In the genomic region with DNA sequence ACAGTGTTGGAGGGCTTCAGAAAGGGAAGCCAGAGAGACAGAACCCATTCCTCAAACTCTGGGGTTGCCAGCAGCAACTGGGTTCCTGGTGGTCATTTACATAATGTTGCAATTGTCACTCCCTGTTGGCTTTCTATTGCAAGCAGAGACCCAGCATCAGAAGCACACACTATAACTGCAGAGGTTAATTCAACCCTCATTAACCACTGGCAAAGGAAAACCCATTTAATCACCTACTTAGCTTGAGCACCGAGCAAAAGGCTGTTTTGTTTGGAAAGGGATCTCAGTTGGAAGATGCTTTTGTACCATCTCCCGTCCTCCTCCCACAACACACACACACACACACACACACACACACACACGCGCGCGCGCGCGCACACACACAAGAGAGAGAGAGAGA, we compare ENCODE assay signal across 29 mouse cellular contexts.
DNase-seq lines count a peak whose midpoint lies in the region; ATAC-seq and TF ChIP-seq lines count a peak whose summit lies in the region.
"Had no signal": no experiment of that assay in that cellular context is flagged by ENCODE, and none has a peak within 500 bp of the region (broad histone marks: within the 10 kb centered on the region; RNA-seq: fewer than 3 reads in every experiment).

No protein-coding gene starts in this region.

- no peak for ATAC-seq in forebrain, embryonic 14.5 days
- no peak for ATAC-seq in forebrain, embryonic 12.5 days (ENCODE audit: low FRiP score)
- 0 out of 2 replicates have a peak, but pooled peaks have one; percentile 46 for ATAC-seq in hindbrain, embryonic 13.5 days (ENCODE audit: low FRiP score)
- ATAC-seq in hindbrain, postnatal 0 days: no peak
- peak; percentile 58; the same call in 1 of the 2 replicates for ATAC-seq in hindbrain, embryonic 16.5 days
- ATAC-seq in hindbrain, embryonic 11.5 days (ENCODE audit: low FRiP score): no peak
- ATAC-seq: inflammation-experienced regulatory T-cells, adult 6 months; intestine, embryonic 16.5 days; Patski had no signal

- no peak for TF ChIP-seq CTCF in hindbrain, postnatal 0 days (IDR thresholded peaks at IDR 0.05; ENCODE audit: low read depth)
- no peak for TF ChIP-seq CTCF in brain, embryonic 14.5 days (IDR thresholded peaks at IDR 0.05; ENCODE audit: borderline replicate concordance, extremely low read depth, insufficient read depth, insufficient read length)

- H3K4me1 ChIP-seq in forebrain, embryonic 14.5 days (ENCODE audit: control insufficient read depth, insufficient read depth, low read length): no peaks in the 10 kb centered on the region; the same call in 1 of the 2 replicates
- no peaks in the 10 kb centered on the region for H3K4me1 ChIP-seq in forebrain, embryonic 12.5 days
- H3K4me1 ChIP-seq in hindbrain, embryonic 13.5 days (replicated peaks): 0 out of 2 replicates have a peak, but pooled peaks cover 7% of the 10 kb centered on the region
- no peaks in the 10 kb centered on the region for H3K4me1 ChIP-seq in hindbrain, postnatal 0 days (ENCODE audit: insufficient read depth, low read length)
- no peaks in the 10 kb centered on the region; the same call in 1 of the 2 replicates for H3K4me1 ChIP-seq in hindbrain, embryonic 16.5 days (ENCODE audit: control insufficient read depth, insufficient read depth, low read depth, low read length)
- no peaks in the 10 kb centered on the region for H3K4me1 ChIP-seq in hindbrain, embryonic 11.5 days (replicated peaks; ENCODE audit: control insufficient read depth, insufficient read depth, low read length)
- H3K4me1 ChIP-seq: embryonic facial prominence, embryonic 10.5 days; embryonic facial prominence, embryonic 13.5 days had no signal

- TF ChIP-seq POLR2A in brain, embryonic 14.5 days (IDR thresholded peaks at IDR 0.05; ENCODE audit: borderline replicate concordance, extremely low read depth, insufficient read depth, insufficient read length, poor library complexity, severe bottlenecking): no peak

- no peaks in the 10 kb centered on the region for H3K27me3 ChIP-seq in forebrain, embryonic 14.5 days (replicated peaks; ENCODE audit: control insufficient read depth, insufficient read depth, low read length)
- peaks cover 3% of the 10 kb centered on the region; the same call in 1 of the 2 replicates for H3K27me3 ChIP-seq in forebrain, embryonic 12.5 days
- H3K27me3 ChIP-seq in hindbrain, embryonic 13.5 days: no peaks in the 10 kb centered on the region
- H3K27me3 ChIP-seq in hindbrain, postnatal 0 days (ENCODE audit: insufficient read depth, low read length): no peaks in the 10 kb centered on the region
- H3K27me3 ChIP-seq in hindbrain, embryonic 16.5 days (replicated peaks; ENCODE audit: control insufficient read depth, insufficient read depth, low read length): no peaks in the 10 kb centered on the region
- H3K27me3 ChIP-seq in hindbrain, embryonic 11.5 days (ENCODE audit: control insufficient read depth, insufficient read depth, low read length): no peaks in the 10 kb centered on the region
- H3K27me3 ChIP-seq: CH12.LX; embryonic facial prominence, embryonic 13.5 days; Patski had no signal

- 56% methylated on average over 9 of the region's 9 CpGs for WGBS in forebrain, embryonic 14.5 days
- WGBS in forebrain, embryonic 12.5 days: 81% methylated on average over 9 of the region's 9 CpGs
- 85% methylated on average over 9 of the region's 9 CpGs for WGBS in hindbrain, embryonic 13.5 days
- WGBS in hindbrain, postnatal 0 days: 82% methylated on average over 9 of the region's 9 CpGs
- 77% methylated on average over 9 of the region's 9 CpGs for WGBS in hindbrain, embryonic 16.5 days
- 82% methylated on average over 6 of the region's 9 CpGs for WGBS in hindbrain, embryonic 11.5 days

- no peak overlapping the region for H3K27ac ChIP-seq in forebrain, embryonic 14.5 days (ENCODE audit: low read depth, low read length)
- H3K27ac ChIP-seq in forebrain, embryonic 12.5 days: no peak overlapping the region
- 0 out of 2 replicates have a peak overlapping the region, but pooled peaks have one; percentile 1 for H3K27ac ChIP-seq in hindbrain, embryonic 13.5 days
- H3K27ac ChIP-seq in hindbrain, postnatal 0 days: no peak overlapping the region
- no peak overlapping the region for H3K27ac ChIP-seq in hindbrain, embryonic 16.5 days (ENCODE audit: low read depth, low read length)
- no peak overlapping the region for H3K27ac ChIP-seq in hindbrain, embryonic 11.5 days (ENCODE audit: low read depth, low read length)
- H3K27ac ChIP-seq: embryonic facial prominence, embryonic 10.5 days; embryonic facial prominence, embryonic 13.5 days; gastrocnemius, adult 2 months had no signal

- no peak overlapping the region for H3K4me3 ChIP-seq in forebrain, embryonic 14.5 days (ENCODE audit: low read depth, low read length)
- H3K4me3 ChIP-seq in forebrain, embryonic 12.5 days (replicated peaks): no peak overlapping the region
- no peak overlapping the region for H3K4me3 ChIP-seq in hindbrain, embryonic 13.5 days
- H3K4me3 ChIP-seq in hindbrain, postnatal 0 days (ENCODE audit: low read length): no peak overlapping the region
- H3K4me3 ChIP-seq in hindbrain, embryonic 16.5 days (ENCODE audit: low read length): no peak overlapping the region
- no peak overlapping the region for H3K4me3 ChIP-seq in hindbrain, embryonic 11.5 days (ENCODE audit: low read depth, low read length)
- H3K4me3 ChIP-seq: embryonic facial prominence, embryonic 10.5 days; embryonic facial prominence, embryonic 13.5 days; erythroblast, embryonic 14.5 days; gastrocnemius, adult 2 months had no signal

- no peaks in the 10 kb centered on the region for H3K9me3 ChIP-seq in forebrain, embryonic 14.5 days (replicated peaks; ENCODE audit: control insufficient read depth, low read length)
- no peaks in the 10 kb centered on the region for H3K9me3 ChIP-seq in forebrain, embryonic 12.5 days
- no peaks in the 10 kb centered on the region; the same call in 1 of the 2 replicates for H3K9me3 ChIP-seq in hindbrain, embryonic 13.5 days
- no peaks in the 10 kb centered on the region for H3K9me3 ChIP-seq in hindbrain, postnatal 0 days (ENCODE audit: low read length)
- no peaks in the 10 kb centered on the region for H3K9me3 ChIP-seq in hindbrain, embryonic 16.5 days (ENCODE audit: control insufficient read depth, low read length)
- no peaks in the 10 kb centered on the region; the same call in 1 of the 2 replicates for H3K9me3 ChIP-seq in hindbrain, embryonic 11.5 days (ENCODE audit: control insufficient read depth, low read length)
- H3K9me3 ChIP-seq: embryonic facial prominence, embryonic 10.5 days; embryonic facial prominence, embryonic 13.5 days had no signal

- H3K36me3 ChIP-seq in forebrain, embryonic 14.5 days (ENCODE audit: control insufficient read depth, insufficient read depth, low read length): no peaks in the 10 kb centered on the region
- H3K36me3 ChIP-seq in forebrain, embryonic 12.5 days (replicated peaks): no peaks in the 10 kb centered on the region
- no peaks in the 10 kb centered on the region for H3K36me3 ChIP-seq in hindbrain, embryonic 13.5 days
- no peaks in the 10 kb centered on the region for H3K36me3 ChIP-seq in hindbrain, postnatal 0 days (ENCODE audit: insufficient read depth, low read length)
- H3K36me3 ChIP-seq in hindbrain, embryonic 16.5 days (ENCODE audit: control insufficient read depth, insufficient read depth, low read length): no peaks in the 10 kb centered on the region
- no peaks in the 10 kb centered on the region for H3K36me3 ChIP-seq in hindbrain, embryonic 11.5 days (ENCODE audit: control insufficient read depth, insufficient read depth, low read length)
- H3K36me3 ChIP-seq: embryonic facial prominence, embryonic 10.5 days; embryonic facial prominence, embryonic 13.5 days; G1E had no signal

- H3K9ac ChIP-seq in forebrain, embryonic 14.5 days (ENCODE audit: low read length): no peak overlapping the region
- no peak overlapping the region for H3K9ac ChIP-seq in forebrain, embryonic 12.5 days
- H3K9ac ChIP-seq in hindbrain, embryonic 13.5 days: no peak overlapping the region
- H3K9ac ChIP-seq in hindbrain, postnatal 0 days (replicated peaks; ENCODE audit: low read length): no peak overlapping the region
- H3K9ac ChIP-seq in hindbrain, embryonic 16.5 days (ENCODE audit: low read depth, low read length): no peak overlapping the region
- H3K9ac ChIP-seq in hindbrain, embryonic 11.5 days (ENCODE audit: low read depth, low read length): no peak overlapping the region
- H3K9ac ChIP-seq: embryonic facial prominence, embryonic 13.5 days had no signal

- H3K4me2 ChIP-seq in forebrain, embryonic 14.5 days (ENCODE audit: low read length): no peak overlapping the region
- H3K4me2 ChIP-seq in forebrain, embryonic 12.5 days: no peak overlapping the region
- no peak overlapping the region for H3K4me2 ChIP-seq in hindbrain, embryonic 13.5 days
- no peak overlapping the region for H3K4me2 ChIP-seq in hindbrain, postnatal 0 days (ENCODE audit: low read depth, low read length)
- H3K4me2 ChIP-seq in hindbrain, embryonic 16.5 days (ENCODE audit: low read length): no peak overlapping the region
- no peak overlapping the region for H3K4me2 ChIP-seq in hindbrain, embryonic 11.5 days (replicated peaks; ENCODE audit: low read depth, low read length)
- H3K4me2 ChIP-seq: embryonic facial prominence, embryonic 13.5 days; heart, embryonic 11.5 days had no signal

- peak; percentile 50 for DNase-seq in forebrain, embryonic 14.5 days (ENCODE audit: low spot score)
- DNase-seq in hindbrain, postnatal 0 days (ENCODE audit: low spot score): no peak
- no peak for DNase-seq in hindbrain, embryonic 11.5 days (ENCODE audit: low spot score)
- DNase-seq in brain, embryonic 14.5 days (ENCODE audit: low read depth): peak; percentile 73
- DNase-seq: adrenal gland, postnatal 10 days; adrenal gland, postnatal 36 days; B cell, adult 2 months; cerebellum, adult 11 months; cerebellum, adult 2 months; cerebellum, adult 9-11 months; cerebellum, postnatal 25 days; embryo, embryonic 11 days; gastrocnemius, adult 2 months; gastrocnemius, postnatal 14 days; heart, adult 11 months; kidney, adult 18-20 months; kidney, adult 9 months had no signal

Comparison
In these comparisons a context has a peak if more than half of its experiments do, and no peak if none do; other contexts are left out.
1. ATAC-seq: peak in hindbrain, embryonic 13.5 days (single experiment) and hindbrain, embryonic 16.5 days (single experiment); none in forebrain, embryonic 14.5 days (single experiment), forebrain, embryonic 12.5 days (single experiment), hindbrain, postnatal 0 days (single experiment) and hindbrain, embryonic 11.5 days (single experiment).
2. DNase-seq: peak in forebrain, embryonic 14.5 days (single experiment) and brain, embryonic 14.5 days (single experiment); none in hindbrain, postnatal 0 days (single experiment) and hindbrain, embryonic 11.5 days (single experiment).